Mouse (Mus musculus) urinary bladder, postnatal 14 days (tissue): ENCODE results near the gene Nufip2.
A peak's percentile ranks its signal among the peaks of the same experiment; 100 is the strongest.

Source experiments
- DNase-seq: peaks from one replicate; pipeline ENCODE4 v3.0.0; 2021; ENCODE audit warnings: low spot score

Gene Nufip2

DNA sequence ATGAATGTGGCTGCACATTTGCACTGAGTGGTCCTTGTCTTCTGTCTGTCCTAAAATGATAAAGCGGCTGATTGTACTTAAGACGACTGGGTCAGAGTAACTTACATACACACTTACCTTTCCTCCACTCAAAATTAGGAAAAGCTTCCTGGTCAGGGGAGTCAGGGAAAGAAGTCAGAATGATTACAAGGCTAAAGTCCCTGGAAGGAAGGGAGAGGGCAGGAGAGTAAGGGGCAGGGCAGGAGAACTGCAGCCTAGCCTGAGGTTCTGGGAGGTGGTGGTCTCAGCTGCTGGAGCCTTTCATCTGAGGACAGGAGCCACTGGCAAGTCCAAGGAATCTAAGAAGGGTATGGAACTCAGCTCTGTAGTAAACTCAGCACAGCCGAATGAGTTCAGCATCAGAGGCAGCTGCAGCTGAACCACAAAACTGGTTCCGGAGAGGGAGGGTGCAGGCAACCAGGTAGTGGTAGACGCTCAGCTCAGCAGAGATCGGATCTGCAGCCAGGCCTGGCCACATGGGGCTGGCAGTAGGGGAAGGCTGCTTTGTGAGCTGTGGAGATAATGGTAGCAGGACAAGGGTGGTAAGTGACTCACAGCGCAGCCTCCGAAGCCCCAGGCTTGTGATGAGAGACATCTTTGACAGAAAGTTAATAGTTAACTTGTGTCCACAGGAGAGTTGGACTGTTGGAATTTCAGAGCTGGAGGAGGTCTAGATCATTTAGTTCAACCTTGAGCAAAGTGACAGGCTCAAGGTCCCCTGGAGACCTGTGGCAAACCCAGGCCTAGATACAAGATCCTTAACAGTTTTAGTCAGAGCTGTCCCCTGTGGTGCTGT, 86.1 kb downstream of the Nufip2 start:
- DNase-seq: no peak

DNA sequence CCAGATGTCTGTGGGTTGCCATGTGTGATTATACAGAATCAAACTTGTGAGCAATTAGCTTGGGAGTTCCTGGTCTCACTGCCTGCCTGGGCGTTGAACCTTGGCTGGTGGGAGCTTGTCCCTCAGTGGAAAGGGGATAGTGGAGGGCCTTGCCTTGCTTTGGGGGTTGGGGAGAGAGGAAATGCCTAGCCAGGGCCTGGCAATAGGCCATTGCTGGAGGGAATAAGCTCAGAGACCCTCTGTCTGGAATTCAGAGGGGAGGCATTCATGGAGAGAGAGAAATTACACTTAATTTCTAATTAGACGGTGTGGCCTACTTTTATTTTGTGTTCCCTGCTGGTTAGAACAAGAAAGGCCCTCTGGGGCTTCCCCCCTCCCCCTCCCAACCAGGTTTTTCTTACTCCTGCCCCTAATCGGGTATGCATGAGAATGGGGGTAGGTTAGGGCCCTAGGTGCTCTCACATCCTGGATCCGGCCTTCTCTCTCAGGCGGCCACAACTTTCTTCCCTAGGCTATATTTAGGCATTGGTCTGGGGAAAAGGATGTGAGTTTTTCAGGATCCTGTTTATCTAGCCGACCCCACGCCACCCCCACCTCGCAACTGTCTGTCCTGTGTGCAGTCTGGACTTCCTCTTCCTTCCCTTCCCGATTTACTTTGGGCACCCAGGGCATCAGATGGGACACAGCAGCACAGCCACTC, 89.9 kb downstream of the Nufip2 start:
- DNase-seq: no peak

DNA sequence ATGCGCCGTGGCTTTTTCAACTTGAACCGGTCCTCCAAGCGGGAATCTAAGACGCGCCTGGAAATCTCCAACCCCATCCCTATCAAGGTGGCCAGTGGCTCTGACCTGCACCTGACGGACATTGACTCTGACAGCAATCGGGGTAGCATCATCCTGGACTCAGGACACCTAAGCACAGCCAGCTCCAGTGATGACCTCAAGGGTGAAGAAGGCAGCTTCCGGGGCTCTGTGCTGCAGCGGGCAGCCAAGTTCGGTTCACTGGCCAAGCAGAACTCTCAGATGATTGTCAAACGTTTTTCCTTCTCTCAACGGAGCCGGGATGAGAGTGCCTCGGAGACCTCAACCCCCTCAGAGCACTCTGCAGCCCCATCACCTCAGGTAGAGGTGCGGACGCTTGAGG, 91.5 kb downstream of the Nufip2 start:
- DNase-seq: no peak

DNA sequence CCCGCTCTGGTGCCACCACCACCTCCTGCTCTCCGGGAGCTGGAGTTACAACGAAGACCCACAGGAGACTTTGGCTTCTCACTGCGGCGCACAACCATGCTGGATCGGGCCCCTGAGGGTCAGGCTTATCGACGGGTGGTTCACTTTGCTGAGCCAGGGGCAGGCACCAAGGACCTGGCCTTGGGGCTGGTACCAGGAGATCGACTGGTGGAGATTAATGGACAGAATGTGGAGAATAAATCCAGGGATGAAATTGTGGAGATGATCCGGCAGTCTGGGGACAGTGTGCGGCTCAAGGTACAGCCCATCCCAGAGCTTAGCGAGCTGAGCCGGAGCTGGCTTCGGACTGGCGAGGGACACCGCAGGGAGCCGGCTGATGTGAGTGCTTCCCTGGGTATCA, 92.0 kb downstream of the Nufip2 start:
- DNase-seq: no peak

DNA sequence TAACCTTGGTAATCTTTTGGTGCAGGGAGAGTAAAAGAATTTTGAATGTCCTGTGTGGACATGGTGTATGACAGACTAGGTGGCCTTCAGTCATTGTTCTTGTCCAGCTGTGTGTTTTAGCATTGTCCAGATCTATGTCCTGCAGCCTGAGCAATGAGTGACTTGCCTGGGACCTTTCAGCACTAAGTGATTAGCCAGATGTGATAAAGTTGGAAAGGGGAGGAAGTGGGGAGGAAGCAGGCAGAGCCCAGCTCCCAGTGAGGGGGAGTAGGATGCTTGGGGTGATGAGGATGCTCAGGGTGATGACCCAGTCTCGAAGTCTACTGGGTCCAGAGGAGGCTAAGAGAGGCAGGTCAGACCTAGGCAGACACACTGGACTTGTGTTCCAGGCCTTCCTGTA, 93.3 kb downstream of the Nufip2 start:
- no peak for DNase-seq

DNA sequence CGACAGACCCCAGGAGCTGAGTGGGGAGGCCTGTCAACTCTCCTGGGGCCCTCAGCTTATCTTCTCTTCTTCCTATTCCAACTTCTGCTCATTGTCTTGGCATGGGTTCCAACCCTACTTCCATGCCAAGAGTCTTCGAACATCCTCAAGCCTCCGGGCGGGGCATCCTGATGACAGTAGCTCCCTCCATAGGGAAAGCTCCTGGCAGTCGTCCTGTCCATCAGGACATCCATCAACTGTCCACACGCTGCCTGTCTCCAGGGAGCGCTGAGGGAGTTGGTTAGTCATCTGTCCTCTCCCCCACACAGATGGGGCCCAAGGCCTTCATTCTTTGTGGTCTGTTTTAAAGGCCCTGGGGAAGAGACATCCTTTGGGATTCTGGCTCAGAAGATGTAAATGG, 95.1 kb downstream of the Nufip2 start:
- DNase-seq: no peak

DNA sequence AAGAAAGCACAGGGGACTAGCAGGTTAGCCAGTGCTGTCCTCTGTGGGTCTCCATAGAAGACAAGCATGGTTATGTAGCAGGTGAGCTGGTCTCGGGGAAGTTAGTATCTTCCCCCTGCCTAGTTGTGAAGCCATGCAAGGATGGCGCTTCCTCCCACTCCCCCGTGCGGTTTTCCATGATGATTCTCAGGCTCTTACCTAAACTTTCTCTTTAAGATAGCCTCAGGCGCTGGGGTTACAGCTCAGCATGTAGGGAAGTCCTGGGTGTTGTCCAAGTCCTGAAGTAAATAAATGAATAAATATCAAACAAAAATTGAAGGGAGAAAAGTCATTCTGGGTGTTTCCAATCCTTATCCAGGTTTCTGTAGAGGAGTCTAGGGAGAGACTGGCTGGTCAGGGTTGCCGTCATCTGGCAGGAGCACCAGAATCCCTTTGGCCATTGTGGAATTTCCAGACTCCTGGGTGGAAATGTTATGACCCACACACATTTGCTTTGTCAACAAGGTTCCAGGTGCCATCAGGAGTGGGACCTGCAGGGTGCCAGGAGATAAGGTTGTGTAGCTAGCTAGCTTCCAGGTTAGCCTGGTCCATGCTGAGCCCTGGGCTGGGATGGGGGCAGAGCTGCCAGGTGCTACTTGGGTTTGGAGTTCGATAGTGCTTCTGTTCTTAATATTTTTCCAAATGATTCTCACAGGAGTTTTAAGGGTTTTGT, 96.3 kb downstream of the Nufip2 start:
- no peak for DNase-seq

DNA sequence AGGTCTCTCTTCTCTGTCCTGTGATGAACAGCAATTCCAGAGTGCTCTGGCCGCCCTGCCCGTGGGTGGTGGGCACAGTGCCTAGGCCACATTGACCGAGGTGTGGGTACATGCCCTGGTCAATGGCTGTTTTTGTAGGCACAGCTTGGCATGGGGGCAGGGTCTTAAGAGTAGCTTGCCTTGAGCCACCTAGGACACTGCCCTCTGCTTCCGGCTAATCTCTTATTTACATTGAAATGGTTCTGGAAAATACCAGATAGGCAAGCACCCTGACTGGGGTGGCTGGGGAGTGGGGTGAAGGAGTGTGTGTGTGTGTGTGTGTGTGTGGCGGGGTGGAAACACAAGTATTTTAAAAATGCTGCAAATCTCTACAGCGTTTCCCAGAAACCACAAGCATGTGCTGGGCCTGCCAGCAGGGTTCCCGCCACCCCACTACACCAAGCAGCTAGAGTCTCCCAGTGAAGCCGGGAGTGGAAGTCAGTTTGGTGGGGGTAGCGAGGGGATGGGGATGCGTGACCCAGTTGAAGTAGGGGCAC, 97.3 kb downstream of the Nufip2 start:
- DNase-seq: no peak

DNA sequence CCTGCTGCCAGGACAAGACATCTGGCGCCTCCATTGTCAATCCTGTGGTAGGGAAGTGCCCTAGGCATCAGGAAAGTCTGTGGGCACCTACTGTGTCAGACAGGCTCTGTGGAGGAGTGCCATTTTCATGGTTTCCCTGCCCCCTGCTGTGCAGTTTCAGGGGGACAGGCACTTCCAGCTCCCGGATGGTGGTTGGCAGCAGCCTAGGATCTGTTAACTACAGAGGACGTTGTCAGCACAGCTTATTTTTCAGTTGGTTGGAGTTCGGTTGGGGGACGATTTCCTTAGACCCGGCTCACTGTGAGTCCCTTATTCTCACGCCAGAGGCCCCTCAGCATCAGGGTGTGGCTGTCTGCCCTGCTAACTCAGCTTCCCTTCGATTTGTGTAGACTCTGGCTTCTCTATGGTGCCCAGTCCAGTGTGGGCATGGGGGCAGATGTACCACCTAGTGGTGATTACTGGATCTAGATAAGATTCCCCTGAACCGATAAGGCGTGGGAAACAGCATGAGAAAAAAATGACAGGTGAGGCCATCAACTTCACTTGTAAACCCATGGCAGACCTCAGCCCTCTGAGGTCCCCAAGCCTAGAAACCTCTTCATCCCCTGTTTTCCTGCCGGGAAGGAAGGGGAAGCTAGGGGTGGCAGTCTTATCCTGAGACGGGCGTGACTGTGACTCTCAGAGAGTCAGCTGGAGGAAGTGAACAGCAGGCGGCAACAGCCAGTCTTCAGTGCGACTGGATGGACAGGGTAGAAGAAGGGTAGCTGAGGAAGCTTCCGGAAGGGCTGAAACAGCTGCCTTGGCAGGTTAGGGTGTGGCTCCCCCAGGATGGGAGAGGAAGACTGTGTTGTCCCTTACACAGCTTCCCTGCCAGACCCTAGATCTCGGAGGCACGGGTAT, 98.0 kb downstream of the Nufip2 start:
- no peak for DNase-seq

DNA sequence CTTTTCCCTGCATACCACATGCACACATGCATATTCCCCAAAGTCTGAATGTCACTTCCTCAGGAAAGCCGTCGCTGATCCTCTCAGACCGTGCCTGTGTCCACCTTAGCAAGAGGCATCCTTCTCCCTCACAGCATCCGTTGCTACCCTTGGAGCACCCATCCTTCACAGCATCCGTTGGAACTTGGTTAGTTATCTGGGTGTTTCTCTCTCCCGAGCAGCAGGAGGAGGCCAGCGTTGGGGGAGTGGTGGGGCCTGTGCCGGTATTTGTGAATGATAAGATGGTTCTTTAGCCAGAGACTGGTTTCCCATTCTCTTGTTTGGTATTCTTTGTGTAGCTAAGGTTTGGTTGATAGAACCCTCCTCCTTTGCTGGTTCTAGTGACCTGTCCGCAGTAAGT, 98.9 kb downstream of the Nufip2 start:
- DNase-seq: no peak

DNA sequence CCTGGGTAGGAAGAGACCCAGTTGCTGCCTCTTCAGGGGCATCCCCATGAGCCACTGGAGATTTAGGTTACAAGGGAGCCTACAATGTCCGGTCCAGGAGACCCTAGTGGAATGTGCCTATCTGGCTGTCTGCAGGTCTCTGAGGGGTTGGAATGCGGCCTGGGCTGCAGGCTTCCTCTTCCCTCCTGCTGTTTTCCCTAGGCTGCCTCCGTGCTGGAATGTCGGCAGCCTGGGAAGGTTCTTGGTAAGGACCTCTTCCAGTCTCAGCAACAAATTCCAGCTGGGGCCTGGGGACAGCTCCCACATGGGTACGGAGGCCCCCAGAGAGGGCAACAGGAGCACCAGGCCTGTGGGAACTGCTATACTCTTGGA, 99.4 kb downstream of the Nufip2 start:
- DNase-seq: no peak

DNA sequence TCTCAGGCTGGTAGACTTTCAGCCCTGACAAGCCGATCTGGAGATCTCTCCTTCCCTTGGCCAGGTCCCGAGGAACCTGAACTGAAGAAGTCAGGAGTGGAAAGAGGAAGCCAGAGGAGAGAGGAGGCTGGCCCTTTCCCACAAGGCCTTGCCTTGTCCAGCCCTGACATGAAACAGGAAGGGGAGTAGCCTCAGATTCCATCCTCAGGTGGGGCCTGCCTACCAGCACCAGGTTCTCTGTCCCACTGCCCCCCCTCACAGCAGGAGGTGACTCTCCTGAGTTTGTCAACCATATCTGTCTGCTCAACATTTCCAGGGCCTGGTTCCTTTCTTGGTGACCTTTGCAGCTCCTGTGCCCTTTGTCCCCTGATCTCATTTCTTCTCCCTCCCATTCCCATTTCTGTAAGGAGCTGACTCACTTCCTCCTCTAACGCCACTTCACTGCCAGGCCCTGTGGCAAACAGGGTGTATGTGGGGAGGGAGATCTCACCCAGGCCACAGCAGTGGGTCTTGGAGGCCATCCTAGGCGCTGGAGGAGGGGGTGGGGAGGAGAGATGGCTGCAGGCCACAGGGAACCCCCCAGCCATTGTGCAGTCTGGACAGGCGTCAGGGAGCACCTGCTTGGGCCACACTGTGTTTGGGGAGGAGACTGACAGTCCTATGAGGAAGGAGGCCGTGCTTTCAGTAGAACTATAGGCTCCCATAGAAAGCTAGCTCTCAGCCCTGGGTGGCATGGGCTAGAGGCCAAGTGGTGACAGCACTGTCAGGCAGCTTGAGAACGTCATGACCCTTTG, 100.0 kb downstream of the Nufip2 start:
- peak; percentile 64 for DNase-seq

DNA sequence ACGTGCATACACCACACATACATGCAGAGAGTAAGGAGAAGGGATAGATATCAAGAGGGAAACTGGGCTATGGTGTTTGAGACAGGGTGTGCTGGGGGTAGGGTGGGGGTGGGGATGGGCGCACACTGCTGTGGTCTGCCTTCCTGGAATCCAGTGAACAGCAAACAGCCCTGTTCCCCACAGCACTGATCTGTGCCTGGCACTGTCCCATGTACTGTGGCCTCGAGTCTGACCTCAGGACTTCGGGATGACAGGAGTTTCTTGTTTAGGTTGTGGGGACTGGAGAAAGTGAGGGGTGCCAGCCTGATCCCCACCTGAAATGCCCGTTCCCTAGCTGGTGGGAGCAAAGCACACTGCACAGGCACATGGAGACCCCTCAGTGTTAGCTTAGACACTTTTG, 101.8 kb downstream of the Nufip2 start, which contains the start of gene Gm10277:
Gene Gm10277, minus strand, starts transcription at position 41 of the 400 bp plus-strand sequence.
- no peak for DNase-seq

DNA sequence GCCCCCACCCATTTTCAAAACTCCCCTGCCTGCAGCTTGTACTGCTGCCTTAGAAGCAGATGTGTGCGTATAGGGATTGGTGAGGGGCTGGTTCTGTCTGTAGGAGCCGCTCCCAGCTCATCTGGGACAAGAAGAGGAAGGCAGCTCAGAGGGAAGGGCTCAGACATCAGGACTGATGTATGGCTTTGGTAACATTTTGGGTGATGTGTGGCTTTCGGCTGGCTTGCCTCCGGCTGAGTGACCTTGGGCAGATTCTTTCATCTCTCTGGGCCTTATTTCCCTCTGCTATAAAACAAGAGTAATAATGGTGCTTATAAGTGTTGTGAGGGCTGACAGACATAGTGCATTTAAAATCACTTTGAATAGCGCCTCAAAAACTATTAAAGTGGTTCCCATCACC, 103.6 kb downstream of the Nufip2 start:
- DNase-seq: no peak

DNA sequence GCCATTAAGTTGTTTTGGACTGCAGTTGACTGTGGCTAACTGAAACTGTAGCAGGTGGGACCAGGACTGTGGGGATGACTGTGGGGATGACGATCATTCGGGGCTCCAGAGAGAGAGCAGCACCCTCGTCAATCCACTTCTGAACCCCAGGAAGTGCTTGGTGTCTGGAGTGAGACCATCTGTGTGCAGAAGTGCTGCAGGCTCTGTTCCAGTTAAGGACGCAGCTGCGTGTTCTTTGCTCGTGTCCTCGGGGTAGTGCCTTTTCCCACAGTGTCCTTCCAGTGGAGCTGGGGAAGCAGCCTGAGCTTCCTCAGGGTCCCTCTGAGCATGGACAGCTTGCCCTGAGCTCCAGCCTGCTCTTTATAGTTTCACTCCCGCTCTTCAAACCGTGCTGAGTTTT, 104.3 kb downstream of the Nufip2 start:
- DNase-seq: no peak

DNA sequence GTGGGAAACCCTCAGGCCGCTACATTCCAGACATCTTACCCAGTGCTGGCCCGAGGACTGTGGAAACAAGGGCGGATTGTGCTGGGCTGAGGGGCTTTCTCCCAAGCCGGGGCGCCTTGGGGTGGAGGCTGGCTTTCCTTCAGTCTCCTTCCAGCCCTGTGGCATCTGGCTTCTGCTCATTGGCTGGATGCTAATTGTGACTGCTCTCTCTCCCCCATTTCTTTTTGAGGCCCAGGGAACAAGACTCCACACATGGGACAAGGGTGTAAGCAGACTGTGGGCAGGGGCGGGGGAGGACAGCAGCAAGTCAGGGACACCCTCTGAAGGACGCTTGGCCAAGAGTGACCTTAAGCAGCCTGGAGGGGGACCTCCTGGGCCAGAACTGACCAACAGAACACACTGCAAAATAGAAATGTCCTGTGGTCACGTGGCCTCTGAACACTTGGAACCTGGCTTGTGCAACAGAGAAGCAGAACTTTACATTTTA, 105.3 kb downstream of the Nufip2 start:
- no peak for DNase-seq
